In genomic region chr15:102533926-102534325, GRCm38 (mm10) we compare ENCODE assay signal across 27 mouse cellular contexts. TPM values are rescaled to one million over a fixed set of nuclear protein-coding genes. Genes with fewer than 3 reads are reported as not detected.
"Had no signal": no experiment of that assay in that cellular context is flagged by ENCODE, and none has a peak within 500 bp of the region (broad histone marks: within the 10 kb centered on the region; RNA-seq: fewer than 3 reads in every experiment).

No protein-coding gene starts in this region.

- H3K4me3 ChIP-seq: limb, embryonic 13.5 days; neural tube, embryonic 12.5 days; neural tube, embryonic 15.5 days; stomach, embryonic 15.5 days had no signal

- H3K27me3 ChIP-seq: limb, embryonic 13.5 days; neural tube, embryonic 12.5 days; neural tube, embryonic 15.5 days; stomach, embryonic 15.5 days had no signal

- H3K4me1 ChIP-seq: limb, embryonic 13.5 days; neural tube, embryonic 12.5 days; neural tube, embryonic 15.5 days; stomach, embryonic 15.5 days had no signal

- H3K4me2 ChIP-seq: limb, embryonic 13.5 days; lung, embryonic 14.5 days; neural tube, embryonic 12.5 days; neural tube, embryonic 15.5 days; stomach, embryonic 15.5 days had no signal

- H3K27ac ChIP-seq: kidney, postnatal 0 days; limb, embryonic 13.5 days; liver, embryonic 14.5 days; macrophage; neural tube, embryonic 12.5 days; neural tube, embryonic 15.5 days; stomach, embryonic 15.5 days had no signal

- ATAC-seq: liver, postnatal 0 days; lung, postnatal 0 days had no signal

- H3K9me3 ChIP-seq: limb, embryonic 13.5 days; neural tube, embryonic 12.5 days; neural tube, embryonic 15.5 days; stomach, embryonic 15.5 days had no signal

- H3K9ac ChIP-seq: limb, embryonic 13.5 days; liver, embryonic 14.5 days; liver, postnatal 0 days; lung, embryonic 14.5 days; neural tube, embryonic 12.5 days; neural tube, embryonic 15.5 days; stomach, embryonic 15.5 days had no signal

- DNase-seq: kidney, adult 2 months; kidney, postnatal 25 days; left cerebral cortex, postnatal 4 days; liver, postnatal 0 days; lung, embryonic 14.5 days; midbrain, embryonic 14.5 days; retina, postnatal 1 day; right cerebral cortex, postnatal 25 days; spleen, adult 18-20 months; thymus, postnatal 25 days had no signal

RNA-seq across cellular contexts. Expression of gene Gm10337, which starts 30.4 kb away (rescaled TPM):
- total RNA-seq: layer of hippocampus, postnatal 14 days; left cerebral cortex, adult 8-10 months; left cerebral cortex, postnatal 14 days; left cerebral cortex, postnatal 4 days; liver, adult 2 months; megakaryocyte, adult 5-6 weeks; midbrain, postnatal 0 days had no signal
- polyA plus RNA-seq: kidney, adult 2 months; kidney, embryonic 14.5 days; large intestine, adult 2 months; liver, adult 2 months; liver, embryonic 14.5 days; liver, postnatal 0 days; lung, embryonic 14.5 days; lung, postnatal 0 days; macrophage; midbrain, embryonic 14.5 days; neural tube, embryonic 12.5 days; thymus, postnatal 0 days had no signal
